Mouse (Mus musculus) MEL (cell line): ENCODE measurements around the gene Msrb2. TPM values are rescaled to one million over a fixed set of nuclear protein-coding genes. Genes with fewer than 3 reads are reported as not detected.

Experiments
- DNase-seq: peaks from one replicate; pipeline ENCODE4 v3.0.0; 2011; ENCODE audit warnings: low read depth, low spot score
- H3K27ac ChIP-seq: 2 replicates; pipeline ENCODE4 v1.5.1; 2012; ENCODE audit warnings: low read depth, mild to moderate bottlenecking, control low read depth, low read length, moderate library complexity; ENCODE audit not compliant: control insufficient read depth
- H3K27me3 ChIP-seq, 2 experiments: fragments of 150-350 bp in 1 of 2; sonication (generic) in 1 of 2; 2 replicates each; pipeline ENCODE4 v1.6.1; 2012; ENCODE audit warnings: low read length in 2 of 2, mild to moderate bottlenecking in 2 of 2, improper control_type of control experiment in 1 of 2, moderate library complexity in 1 of 2; ENCODE audit not compliant: insufficient read depth in 2 of 2, control insufficient read depth in 1 of 2
- H3K36me3 ChIP-seq, 2 experiments: 2 replicates each; pipeline ENCODE4 v1.6.1; 2012 to 2014; ENCODE audit warnings: low read length in 2 of 2, improper control_type of control experiment in 1 of 2, inconsistent platforms in 1 of 2, mild to moderate bottlenecking in 1 of 2; ENCODE audit not compliant: insufficient read depth in 2 of 2, control insufficient read depth in 1 of 2
- H3K4me1 ChIP-seq, 2 experiments: fragments of 150-350 bp in 1 of 2; sonication (generic) in 1 of 2; 2 replicates each; pipeline ENCODE4 v1.6.1; 2012; ENCODE audit warnings: low read length in 2 of 2, improper control_type of control experiment in 1 of 2, mild to moderate bottlenecking in 1 of 2; ENCODE audit not compliant: insufficient read depth in 2 of 2, control insufficient read depth in 1 of 2
- H3K4me3 ChIP-seq, 2 experiments: fragments of 150-350 bp in 1 of 2; sonication (generic) in 1 of 2; 2 replicates each; pipeline ENCODE4 v1.5.1; 2012; ENCODE audit warnings: low read depth in 2 of 2, low read length in 2 of 2, mild to moderate bottlenecking in 2 of 2, moderate library complexity in 2 of 2, control low read depth in 1 of 2, improper control_type of control experiment in 1 of 2; ENCODE audit not compliant: control insufficient read depth in 1 of 2, insufficient read depth in 1 of 2
- H3K79me2 ChIP-seq: 2 replicates; pipeline ENCODE4 v1.6.1; 2012; ENCODE audit warnings: mild to moderate bottlenecking, low read length, moderate library complexity; ENCODE audit not compliant: control insufficient read depth, poor library complexity, insufficient read depth
- H3K9ac ChIP-seq: 2 replicates; pipeline ENCODE4 v1.6.1; 2012; ENCODE audit warnings: low read depth, mild to moderate bottlenecking, control low read depth, low read length, moderate library complexity; ENCODE audit not compliant: control insufficient read depth, poor library complexity, severe bottlenecking
- H3K9me3 ChIP-seq: fragments of 150-350 bp; sonication (generic); replicated peaks from 2 replicates; pipeline ENCODE4 v1.6.1; 2012; ENCODE audit warnings: mild to moderate bottlenecking, low read length, improper control_type of control experiment, moderate library complexity; ENCODE audit not compliant: insufficient read depth
- CHD2 ChIP-seq: IDR thresholded peaks from 2 replicates; pipeline ENCODE4 v1.6.1; 2011; ENCODE audit warnings: low read length, improper control_type of control experiment
- E2F4 ChIP-seq: IDR thresholded peaks from 2 replicates; pipeline ENCODE4 v1.6.1; 2011; ENCODE audit warnings: low read depth, low read length, improper control_type of control experiment, borderline replicate concordance
- ETS1 ChIP-seq: IDR thresholded peaks from 2 replicates; pipeline ENCODE4 v1.6.1; 2012; ENCODE audit warnings: low read depth, mild to moderate bottlenecking, inconsistent platforms, low read length, improper control_type of control experiment, moderate library complexity
- GABPA ChIP-seq: IDR thresholded peaks from 2 replicates; pipeline ENCODE4 v1.6.1; 2012; ENCODE audit warnings: low read depth, mild to moderate bottlenecking, inconsistent platforms, low read length, improper control_type of control experiment, moderate library complexity
- GATA1 ChIP-seq: IDR thresholded peaks from 2 replicates; pipeline ENCODE4 v1.6.1; 2011; ENCODE audit warnings: low read depth, low read length, improper control_type of control experiment
- JUND ChIP-seq: IDR thresholded peaks from 2 replicates; pipeline ENCODE4 v1.6.1; 2011; ENCODE audit warnings: low read depth, mild to moderate bottlenecking, improper control_type of control experiment, low read length
- KAT2A ChIP-seq: conservative IDR thresholded peaks from 2 replicates; pipeline ENCODE4 v1.6.1; 2012; ENCODE audit warnings: low read depth, low read length, improper control_type of control experiment, inconsistent platforms
- MAFK ChIP-seq: IDR thresholded peaks from 2 replicates; pipeline ENCODE4 v1.6.1; 2011; ENCODE audit warnings: low read depth, mild to moderate bottlenecking, low read length, improper control_type of control experiment, borderline replicate concordance
- MAZ ChIP-seq: IDR thresholded peaks from 2 replicates; pipeline ENCODE4 v1.6.1; 2012; ENCODE audit warnings: low read depth, mild to moderate bottlenecking, inconsistent platforms, low read length, improper control_type of control experiment
- MXI1 ChIP-seq: IDR thresholded peaks from 2 replicates; pipeline ENCODE4 v1.6.1; 2011; ENCODE audit warnings: mild to moderate bottlenecking, low read depth, low read length, improper control_type of control experiment
- MYC ChIP-seq: IDR thresholded peaks from 2 replicates; pipeline ENCODE4 v1.6.1; 2011; ENCODE audit warnings: low read depth, mild to moderate bottlenecking, low read length, improper control_type of control experiment, moderate library complexity
- NRF1 ChIP-seq: IDR thresholded peaks from 2 replicates; pipeline ENCODE4 v1.6.1; 2014; ENCODE audit warnings: low read depth, mild to moderate bottlenecking, inconsistent platforms, low read length, improper control_type of control experiment, moderate library complexity; ENCODE audit not compliant: poor library complexity, insufficient read depth, severe bottlenecking
- POLR2A ChIP-seq, 2 experiments: IDR thresholded peaks; 2 replicates each; pipeline ENCODE4 v1.6.1; 2011 to 2012; ENCODE audit warnings: low read length in 2 of 2, mild to moderate bottlenecking in 2 of 2, control low read depth in 1 of 2, improper control_type of control experiment in 1 of 2, low read depth in 1 of 2, moderate library complexity in 1 of 2; ENCODE audit not compliant: control insufficient read depth in 1 of 2, insufficient read depth in 1 of 2, poor library complexity in 1 of 2
- RAD21 ChIP-seq: IDR thresholded peaks from 2 replicates; pipeline ENCODE4 v1.6.1; 2011; ENCODE audit warnings: mild to moderate bottlenecking, low read depth, low read length, improper control_type of control experiment
- RCOR1 ChIP-seq: IDR thresholded peaks from 2 replicates; pipeline ENCODE4 v1.6.1; 2012; ENCODE audit warnings: low read depth, mild to moderate bottlenecking, inconsistent platforms, low read length, improper control_type of control experiment
- TCF12 ChIP-seq: IDR thresholded peaks from 2 replicates; pipeline ENCODE4 v1.6.1; 2014; ENCODE audit warnings: low read depth, mild to moderate bottlenecking, inconsistent platforms, low read length, improper control_type of control experiment, moderate library complexity
- USF2 ChIP-seq, 2 experiments: IDR thresholded peaks; 2 replicates each; pipeline ENCODE4 v1.6.1; 2011 to 2012; ENCODE audit warnings: improper control_type of control experiment in 2 of 2, low read length in 2 of 2, borderline replicate concordance in 1 of 2, inconsistent platforms in 1 of 2, low read depth in 1 of 2, mild to moderate bottlenecking in 1 of 2; ENCODE audit not compliant: insufficient read depth in 1 of 2
- ZC3H11A ChIP-seq: IDR thresholded peaks from 2 replicates; pipeline ENCODE4 v1.6.1; 2012; ENCODE audit warnings: low read depth, mild to moderate bottlenecking, inconsistent platforms, low read length, improper control_type of control experiment
- ZMIZ1 ChIP-seq: IDR thresholded peaks from 2 replicates; pipeline ENCODE4 v1.6.1; 2012; ENCODE audit warnings: low read depth, mild to moderate bottlenecking, inconsistent platforms, low read length, improper control_type of control experiment, moderate library complexity
- polyA plus RNA-seq, 2 experiments: library from polyadenylated mRNA; stranded (reverse) in 1 of 2; unstranded in 1 of 2; fragments of >175 nt in 1 of 2; fragments of >200 nt in 1 of 2; gene quantifications; 2 replicates each; pipeline versions ENCODE4 v1.2.1 to v1.2.4; 2012; ENCODE audit warnings: low replicate concordance in 2 of 2, low read depth in 1 of 2; ENCODE audit not compliant: insufficient read length in 2 of 2, insufficient read depth in 1 of 2, missing spikeins in 1 of 2
- total RNA-seq: library from RNA; depleted of rRNA; stranded (reverse); fragments of 300-350 nt; gene quantifications from 2 replicates; pipeline ENCODE4 v1.2.3, GENCODE M21; 2012

Gene Msrb2
- total and polyA plus RNA-seq, 3 experiments, result 14.8 to 18.2 TPM; not detected in 1

DNA sequence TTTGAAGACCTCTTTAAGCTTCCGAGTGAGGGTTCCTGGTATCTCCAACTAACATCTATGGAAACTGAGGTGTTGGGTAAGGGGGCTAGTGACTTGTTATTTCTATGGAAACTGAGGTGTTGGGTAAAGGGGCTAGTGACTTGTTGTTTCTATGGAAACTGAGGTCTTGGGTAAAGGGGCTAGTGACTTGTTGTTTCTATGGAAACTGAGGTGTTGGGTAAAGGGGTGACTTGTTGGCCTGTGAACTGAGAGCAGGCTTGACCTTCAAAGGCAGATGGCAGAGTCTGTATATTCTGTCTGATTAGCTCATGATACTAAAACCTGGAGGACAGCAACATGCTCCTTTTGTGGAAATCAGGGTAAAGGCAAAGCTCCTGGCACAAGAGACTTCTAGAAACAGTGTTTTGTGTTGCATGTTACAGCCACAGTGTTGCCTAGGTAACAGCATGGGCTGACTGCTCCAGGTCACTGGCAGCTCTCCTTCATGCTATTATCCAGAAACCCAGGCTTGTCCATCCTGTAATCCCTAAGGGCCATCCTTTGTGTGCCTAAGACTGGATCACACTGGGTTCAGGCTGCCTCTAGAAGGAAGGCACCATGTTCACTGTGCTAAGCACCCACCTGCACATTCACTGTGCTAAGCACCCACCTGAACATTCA is 48.6 kb downstream of the Msrb2 start:
- H3K4me3 ChIP-seq, result no peak overlapping the region
- no peaks in the 10 kb centered on the region; a peak in 1 of 4 replicates for H3K27me3 ChIP-seq
- H3K9ac ChIP-seq, result no peak overlapping the region
- H3K27ac ChIP-seq, result no peak overlapping the region
- TF ChIP-seq JUND (no peak), MAFK (no peak), USF2 (IDR thresholded peaks at IDR 0.05; ENCODE audit: borderline replicate concordance in 1 of 2, insufficient read depth in 1 of 2, low read depth in 1 of 2, low read length in 2 of 2) (no peak), RCOR1 (no peak), GABPA (no peak), E2F4 (no peak), MXI1 (no peak), ZMIZ1 (no peak), KAT2A (no peak), POLR2A (IDR thresholded peaks at IDR 0.05; ENCODE audit: control insufficient read depth in 1 of 2, insufficient read depth in 1 of 2, low read depth in 1 of 2, low read length in 2 of 2, poor library complexity in 1 of 2) (no peak), MAZ (no peak), MYC (no peak)
- TF ChIP-seq, all 39 proteins: peak for 0
- no peaks in the 10 kb centered on the region for H3K9me3 ChIP-seq
- no peaks in the 10 kb centered on the region for H3K79me2 ChIP-seq
- no peak for DNase-seq
- no peaks in the 10 kb centered on the region for H3K4me1 ChIP-seq
- H3K36me3 ChIP-seq, result no peaks in the 10 kb centered on the region; a peak in 1 of 4 replicates

- H3K79me2 ChIP-seq, result no peaks in the 10 kb centered on the region
- DNase-seq, result no peak
- no peaks in the 10 kb centered on the region for H3K9me3 ChIP-seq
- H3K9ac ChIP-seq, result no peak overlapping the region
- no peaks in the 10 kb centered on the region for H3K36me3 ChIP-seq
- H3K27me3 ChIP-seq, result no peaks in the 10 kb centered on the region; a peak in 2 of 4 replicates
- H3K4me3 ChIP-seq, result no peak overlapping the region
- H3K4me1 ChIP-seq, result no peaks in the 10 kb centered on the region
- H3K27ac ChIP-seq, result no peak overlapping the region
- TF ChIP-seq NRF1 (no peak), JUND (no peak), ZC3H11A (no peak), CHD2 (no peak), MAFK (no peak), E2F4 (no peak), RAD21 (no peak), GATA1 (no peak), ETS1 (no peak), TCF12 (no peak)
Measured at GRCm38 (mm10) chr2:19422226-19422625, 51.0 kb downstream of the Msrb2 start.
